Mouse (Mus musculus): ENCODE results near the gene Twf2. TPM values are rescaled to one million over a fixed set of nuclear protein-coding genes. Genes with fewer than 3 reads are reported as not detected.

The Twf2 gene
- polyA plus RNA-seq (2015; fragmentation: Illumina TruSeq; extraction: RNeasy Lipid Tissue Mini Kit (QIAGEN cat#74804); ENCODE audit: insufficient read depth, low replicate concordance), result 53.0 TPM

DNA sequence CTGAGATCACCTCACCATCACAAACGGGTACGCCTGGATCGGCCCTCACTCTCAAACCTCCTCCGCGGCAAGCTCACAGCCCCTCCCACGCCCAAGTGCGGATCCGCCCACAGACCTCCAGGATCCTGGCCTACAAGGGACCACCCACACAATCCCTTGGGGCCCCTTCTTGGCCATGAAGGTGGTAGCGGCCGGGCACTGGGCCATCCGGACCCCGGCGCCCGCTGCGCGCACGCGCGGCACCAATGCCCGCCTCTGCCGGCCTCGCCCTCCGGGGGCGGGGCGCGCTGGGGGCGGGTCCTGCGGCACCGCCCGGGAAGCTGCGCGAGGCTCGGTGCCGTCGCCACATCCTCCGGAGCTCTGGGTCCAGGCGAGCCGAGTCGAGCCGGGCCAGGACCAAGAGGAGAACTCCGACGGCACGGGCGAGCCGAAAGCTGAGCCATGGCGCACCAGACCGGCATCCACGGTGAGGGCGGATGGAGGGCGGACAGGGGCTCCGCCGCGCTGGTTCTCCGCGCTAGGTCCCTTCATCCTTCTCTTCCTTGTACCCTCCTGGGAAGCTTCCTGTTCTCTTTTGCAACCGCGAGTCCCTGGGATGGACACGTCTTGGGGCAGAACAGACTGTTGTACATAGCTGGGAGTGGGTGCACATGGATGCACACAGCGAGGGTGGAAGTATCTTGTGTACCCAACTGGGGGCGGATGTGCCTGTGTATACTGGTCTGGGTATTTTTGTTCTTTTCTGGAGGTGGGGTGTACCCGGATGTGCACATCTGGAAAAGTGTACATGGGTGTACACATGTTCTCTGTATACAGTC lies at the start of gene Twf2:
Gene Twf2, plus strand, starts transcription at position 290 of the 818 bp plus-strand sequence.

GRCm38 (mm10) chr9:106158037-106158491 lies 44.8 kb upstream of the Twf2 start, which contains the start of gene Glyctk:
Gene Glyctk (minus strand): TSS chr9:106158138.

GRCm38 (mm10) chr9:106170556-106171345 lies 32.2 kb upstream of the Twf2 start, which contains the start of gene Wdr82:
Gene Wdr82 (plus strand): TSS chr9:106170928.

GRCm38 (mm10) chr9:106199535-106200272 lies 3.2 kb upstream of the Twf2 start, which contains the start of gene Ppm1m:
Gene Ppm1m (minus strand): TSS chr9:106199746.

DNA sequence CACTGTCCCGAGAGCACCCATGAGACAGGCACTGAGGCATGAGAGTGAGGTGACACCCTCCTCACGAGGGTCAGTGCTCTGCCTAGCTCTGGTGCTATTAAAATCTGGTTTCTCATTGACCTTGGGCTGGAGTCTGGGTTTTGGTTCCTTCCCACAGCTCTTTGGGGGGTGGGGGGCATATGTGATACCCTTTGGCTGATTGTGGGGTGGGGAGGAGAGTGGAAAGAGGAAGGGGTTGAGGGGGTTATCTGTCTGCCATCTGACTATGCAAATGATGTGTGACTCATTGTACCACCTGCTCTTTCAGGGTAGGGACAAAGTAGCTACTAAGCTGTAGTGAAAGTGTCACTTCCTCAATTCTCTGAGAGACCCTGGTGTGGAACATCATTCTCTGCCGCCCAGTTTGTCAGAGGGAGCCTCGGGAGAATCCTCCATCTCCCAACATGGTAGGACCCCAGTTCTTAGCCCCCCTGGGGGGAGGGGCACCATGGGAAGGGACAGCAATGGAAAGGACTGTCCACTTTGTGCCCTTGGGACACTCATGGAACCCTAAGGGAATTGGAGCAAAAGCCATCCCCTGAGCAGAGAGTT lies 19.4 kb downstream of the Twf2 start, which contains the start of gene Tlr9:
Gene Tlr9, plus strand, starts transcription at position 338 of the 591 bp plus-strand sequence.

Other genes starting within 250 kb of the Twf2 start
- gene Col6a5, start 242.5 kb upstream of the Twf2 start, polyA plus RNA-seq (2015; fragmentation: Illumina TruSeq; extraction: RNeasy Lipid Tissue Mini Kit (QIAGEN cat#74804); ENCODE audit: insufficient read depth, low replicate concordance), result 2.9 TPM
- 6.3 TPM for gene Col6a4, start 106.3 kb upstream of the Twf2 start, polyA plus RNA-seq (2015; fragmentation: Illumina TruSeq; extraction: RNeasy Lipid Tissue Mini Kit (QIAGEN cat#74804); ENCODE audit: insufficient read depth, low replicate concordance)
- gene Glyctk, start 45.0 kb upstream of the Twf2 start, polyA plus RNA-seq (2015; fragmentation: Illumina TruSeq; extraction: RNeasy Lipid Tissue Mini Kit (QIAGEN cat#74804); ENCODE audit: insufficient read depth, low replicate concordance), result 2.8 TPM
- gene Wdr82, start 32.2 kb upstream of the Twf2 start, polyA plus RNA-seq (2015; fragmentation: Illumina TruSeq; extraction: RNeasy Lipid Tissue Mini Kit (QIAGEN cat#74804); ENCODE audit: insufficient read depth, low replicate concordance), result 128 TPM
- 67.1 TPM for gene Ppm1m, start 3.4 kb upstream of the Twf2 start, polyA plus RNA-seq (2015; fragmentation: Illumina TruSeq; extraction: RNeasy Lipid Tissue Mini Kit (QIAGEN cat#74804); ENCODE audit: insufficient read depth, low replicate concordance)
- gene Tlr9, start 19.5 kb downstream of the Twf2 start, polyA plus RNA-seq (2015; fragmentation: Illumina TruSeq; extraction: RNeasy Lipid Tissue Mini Kit (QIAGEN cat#74804); ENCODE audit: insufficient read depth, low replicate concordance), result 31.3 TPM
- 34.6 TPM for gene Alas1, start 45.5 kb downstream of the Twf2 start, polyA plus RNA-seq (2015; fragmentation: Illumina TruSeq; extraction: RNeasy Lipid Tissue Mini Kit (QIAGEN cat#74804); ENCODE audit: insufficient read depth, low replicate concordance)
- 1.4 TPM for gene Poc1a, start 78.0 kb downstream of the Twf2 start, polyA plus RNA-seq (2015; fragmentation: Illumina TruSeq; extraction: RNeasy Lipid Tissue Mini Kit (QIAGEN cat#74804); ENCODE audit: insufficient read depth, low replicate concordance)
- gene Dusp7, start 165.5 kb downstream of the Twf2 start, polyA plus RNA-seq (2015; fragmentation: Illumina TruSeq; extraction: RNeasy Lipid Tissue Mini Kit (QIAGEN cat#74804); ENCODE audit: insufficient read depth, low replicate concordance), result 29.6 TPM
- gene Rpl29, start 226.3 kb downstream of the Twf2 start, polyA plus RNA-seq (2015; fragmentation: Illumina TruSeq; extraction: RNeasy Lipid Tissue Mini Kit (QIAGEN cat#74804); ENCODE audit: insufficient read depth, low replicate concordance), result 347 TPM
- 5.5 TPM for gene Acy1, start 235.2 kb downstream of the Twf2 start, polyA plus RNA-seq (2015; fragmentation: Illumina TruSeq; extraction: RNeasy Lipid Tissue Mini Kit (QIAGEN cat#74804); ENCODE audit: insufficient read depth, low replicate concordance)
- gene Abhd14b, start 244.4 kb downstream of the Twf2 start, polyA plus RNA-seq (2015; fragmentation: Illumina TruSeq; extraction: RNeasy Lipid Tissue Mini Kit (QIAGEN cat#74804); ENCODE audit: insufficient read depth, low replicate concordance), result 19.7 TPM
- 5.2 TPM for gene Abhd14a, start 244.6 kb downstream of the Twf2 start, polyA plus RNA-seq (2015; fragmentation: Illumina TruSeq; extraction: RNeasy Lipid Tissue Mini Kit (QIAGEN cat#74804); ENCODE audit: insufficient read depth, low replicate concordance)